Mouse (Mus musculus) CD4-positive helper T cell, adult 2 months (primary cell): ENCODE data around the gene St7l.
A peak's percentile ranks its signal among the peaks of the same experiment; 100 is the strongest.

Experiments used
- DNase-seq: peaks from one replicate; pipeline ENCODE4 v3.0.0-alpha.2; 2012; ENCODE audit warnings: low read depth, missing footprints, low spot score

St7l gene

GRCm38 (mm10) chr3:104901154-104901553 is 37.3 kb downstream of the St7l start:
- no peak for DNase-seq

DNA sequence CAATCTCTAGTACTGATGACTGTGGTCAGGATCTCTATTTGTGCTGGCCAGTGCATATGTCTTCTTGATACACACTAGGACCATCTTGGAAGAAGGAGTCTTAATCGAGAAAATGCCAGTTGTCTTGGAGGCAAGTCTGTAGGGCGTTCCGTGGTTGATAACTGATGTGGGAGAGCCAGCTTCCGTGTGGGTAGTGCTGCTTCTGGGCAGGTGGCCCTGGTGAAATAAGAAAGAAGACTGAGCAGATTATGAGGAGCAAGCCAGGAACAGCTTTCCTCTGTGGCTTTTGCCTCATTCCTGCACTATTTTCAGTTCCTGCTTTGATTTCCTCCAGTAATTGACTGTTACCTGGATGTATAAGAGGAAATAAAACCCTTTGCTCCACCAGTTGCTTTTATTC is 41.6 kb downstream of the St7l start:
- DNase-seq, result no peak

- no peak for DNase-seq
Observed at GRCm38 (mm10) chr3:104906007-104906406, 42.2 kb downstream of the St7l start.

DNA sequence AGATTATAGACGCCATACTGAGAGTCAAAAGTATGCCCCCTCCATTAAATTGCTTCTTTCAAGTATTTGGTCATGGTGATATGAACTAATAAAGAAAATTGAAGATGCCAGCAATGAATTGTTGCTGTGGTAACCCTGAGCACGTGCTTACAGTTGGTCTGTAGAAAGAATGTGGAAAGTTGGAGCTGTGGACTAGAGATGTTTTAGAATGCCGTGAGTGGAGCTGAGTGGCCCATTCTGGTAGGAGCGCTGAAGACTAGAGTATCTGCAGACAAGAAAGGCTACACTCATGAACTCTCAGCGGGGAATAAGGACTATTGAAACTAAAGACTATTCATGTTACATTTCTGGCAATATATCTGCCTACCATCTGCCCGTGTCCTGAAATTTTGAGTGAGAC is 45.4 kb downstream of the St7l start:
- no peak for DNase-seq

- no peak for DNase-seq
Observed at GRCm38 (mm10) chr3:104914986-104915385, 51.2 kb downstream of the St7l start.

DNA sequence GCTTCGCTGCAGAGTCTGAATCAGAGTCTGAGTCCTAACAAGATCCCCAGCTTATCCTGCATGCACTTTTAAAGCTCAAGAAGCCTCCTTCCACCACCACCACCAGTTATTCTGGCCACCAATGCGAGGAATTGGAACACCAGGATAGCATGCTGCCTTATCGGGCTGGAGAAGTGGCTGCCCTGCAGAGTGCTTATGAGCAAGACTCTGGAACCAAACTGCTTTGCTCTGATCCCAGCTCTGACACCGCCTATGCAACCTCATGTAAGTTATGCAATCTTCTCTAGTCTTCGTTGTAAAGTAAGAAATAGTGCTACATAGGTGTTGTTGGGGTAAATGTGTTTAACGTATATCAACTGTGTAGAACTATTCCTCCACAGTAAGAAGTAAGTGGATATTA is 65.6 kb downstream of the St7l start:
- no peak for DNase-seq

DNA sequence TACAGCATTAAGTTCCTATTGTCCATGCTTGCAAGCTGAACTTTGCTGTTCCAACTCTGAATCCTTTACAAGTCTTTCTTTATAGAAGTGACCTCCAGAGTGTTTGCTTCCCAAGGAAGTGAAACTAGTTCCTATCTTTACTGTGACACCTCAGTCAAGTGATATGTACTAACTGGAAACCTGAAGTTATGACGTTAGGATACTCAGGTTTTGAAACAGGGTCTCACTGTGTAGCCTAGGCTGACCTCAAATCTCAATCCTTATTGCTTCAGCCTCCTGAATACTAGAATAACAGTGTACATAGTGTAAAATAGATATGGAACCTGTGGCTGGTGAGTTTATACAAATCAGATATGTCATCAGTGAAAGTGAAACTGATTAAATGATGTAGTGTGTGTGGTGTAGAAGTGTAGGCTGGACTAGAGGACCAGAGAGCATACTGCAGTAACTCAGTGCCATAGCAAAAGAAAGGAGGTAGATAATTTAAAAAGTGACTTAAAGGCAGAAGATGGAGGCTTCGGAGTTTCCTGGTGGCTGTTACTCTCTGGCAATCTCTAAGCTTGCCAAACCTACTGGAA is 74.0 kb downstream of the St7l start:
- DNase-seq, result no peak

GRCm38 (mm10) chr3:104938327-104938726 is 74.5 kb downstream of the St7l start:
- DNase-seq, result no peak

DNA sequence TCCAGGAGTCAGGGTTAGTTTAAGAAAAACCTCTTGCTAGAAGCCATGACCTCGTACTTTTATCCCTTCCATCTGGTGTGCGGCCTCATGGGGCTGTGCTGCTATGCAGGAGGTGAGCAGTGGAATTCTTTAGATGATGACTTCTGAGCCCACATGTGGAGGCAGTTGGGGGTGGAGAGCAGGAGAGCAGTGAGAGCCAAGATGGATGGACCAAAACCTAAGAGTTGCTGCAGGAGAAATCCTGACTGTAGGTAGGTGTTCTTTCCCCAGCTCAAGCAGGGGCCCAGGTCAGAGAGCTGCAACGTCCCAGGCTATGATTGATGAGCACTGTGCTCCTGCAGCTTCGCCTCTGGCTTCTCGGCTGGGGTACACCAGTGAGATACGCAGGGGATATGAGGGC is 76.9 kb downstream of the St7l start:
- no peak for DNase-seq

- no peak for DNase-seq
Observed at GRCm38 (mm10) chr3:104942682-104943081, 78.9 kb downstream of the St7l start.

DNA sequence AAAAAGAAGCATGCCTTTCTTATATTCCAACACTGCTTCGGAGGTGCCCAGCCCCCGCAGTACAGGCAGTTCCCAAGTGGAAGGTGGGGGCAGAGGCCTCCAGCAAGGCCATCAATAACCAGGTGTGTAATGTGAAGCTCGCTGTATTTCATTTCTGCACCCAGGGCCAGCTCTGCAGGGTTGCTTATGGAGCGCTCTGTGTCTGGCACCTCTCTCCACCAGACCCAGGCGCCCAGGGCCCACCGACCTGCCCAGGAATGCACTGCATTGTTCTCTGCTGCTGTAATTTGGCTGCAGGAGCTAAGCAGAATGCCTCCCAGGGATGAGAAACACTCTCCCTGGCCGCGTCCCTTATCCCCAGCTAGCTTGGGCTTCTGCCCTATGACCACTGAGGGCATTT is 79.5 kb downstream of the St7l start:
- no peak for DNase-seq

DNA sequence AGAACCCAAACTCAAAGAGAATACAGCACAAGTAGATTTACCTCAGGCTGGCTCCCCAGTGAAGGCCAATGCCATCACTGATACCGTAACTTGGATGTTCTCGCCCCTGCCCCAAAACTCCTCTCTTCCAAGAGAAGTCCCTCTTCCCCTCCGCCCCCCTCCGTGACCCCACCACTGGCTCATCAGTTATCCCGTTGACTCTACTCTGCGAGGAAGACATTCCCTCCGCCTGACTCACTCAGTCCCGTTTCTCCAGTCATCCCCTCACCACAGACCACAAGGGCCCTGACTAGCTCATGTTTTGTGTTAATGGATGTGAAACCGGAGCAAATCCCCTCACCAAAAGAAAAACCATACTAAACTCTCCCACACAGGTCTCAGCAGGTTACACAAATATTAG is 81.1 kb downstream of the St7l start:
- no peak for DNase-seq

GRCm38 (mm10) chr3:104950926-104951325 is 87.1 kb downstream of the St7l start:
- no peak for DNase-seq

DNA sequence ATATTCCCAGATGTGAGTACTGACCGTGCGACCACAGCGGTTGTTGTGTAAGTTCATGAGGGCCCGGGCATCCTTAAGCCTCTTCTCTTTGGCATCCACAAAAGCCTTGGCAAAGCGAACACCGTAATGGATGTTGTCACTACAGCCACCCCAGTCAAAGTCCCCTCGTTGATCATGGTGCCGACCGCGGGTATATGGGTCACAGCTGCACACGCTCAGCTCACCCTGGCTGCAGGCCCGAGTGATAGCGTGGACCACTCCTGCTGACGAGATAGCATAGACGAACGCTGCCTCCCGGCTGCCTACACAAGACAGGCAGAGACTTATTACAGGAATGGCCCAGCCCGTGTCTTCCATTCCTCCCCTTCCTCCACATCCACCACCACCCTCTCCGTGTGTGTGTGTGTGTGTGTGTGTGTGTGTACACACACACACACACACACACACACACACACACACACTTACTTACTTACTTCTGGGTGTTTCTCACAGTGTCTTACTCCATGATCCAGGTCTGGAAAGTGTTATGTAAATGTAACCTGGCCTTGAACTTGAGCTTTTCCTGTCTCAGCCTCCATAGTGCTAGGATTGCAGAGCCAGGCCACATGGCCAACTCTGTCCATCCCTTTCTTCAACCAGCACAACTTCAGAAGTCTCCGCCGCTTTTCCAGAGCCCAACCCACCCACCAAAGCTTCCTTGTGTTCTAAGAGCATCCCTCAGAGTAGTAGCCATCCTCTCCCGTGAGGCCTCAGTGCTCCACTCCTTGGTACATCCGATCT is 89.3 kb downstream of the St7l start:
- no peak for DNase-seq

GRCm38 (mm10) chr3:104954137-104954536 is 90.3 kb downstream of the St7l start:
- no peak for DNase-seq

DNA sequence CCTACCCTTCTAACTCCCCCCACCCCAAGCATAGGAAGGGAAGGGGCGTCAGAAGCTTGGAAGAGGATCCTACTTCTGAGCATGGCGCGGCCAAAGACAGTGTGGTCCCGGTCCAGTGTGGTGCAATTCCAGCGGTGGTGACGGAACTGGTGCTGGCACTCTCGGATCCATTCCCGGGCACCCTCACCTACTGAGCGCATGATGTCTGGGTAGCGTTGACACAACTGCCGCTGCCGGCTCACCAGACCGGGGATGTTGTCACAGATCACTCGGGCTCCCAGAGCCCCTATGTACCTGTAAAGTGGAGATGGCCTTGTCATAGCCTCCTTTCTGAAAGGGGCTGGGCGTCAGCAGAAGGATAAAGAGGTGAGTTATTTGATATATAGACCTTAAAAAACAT is 90.7 kb downstream of the St7l start:
- no peak for DNase-seq

- no peak for DNase-seq
Observed at GRCm38 (mm10) chr3:104956131-104956581, 92.4 kb downstream of the St7l start.

DNA sequence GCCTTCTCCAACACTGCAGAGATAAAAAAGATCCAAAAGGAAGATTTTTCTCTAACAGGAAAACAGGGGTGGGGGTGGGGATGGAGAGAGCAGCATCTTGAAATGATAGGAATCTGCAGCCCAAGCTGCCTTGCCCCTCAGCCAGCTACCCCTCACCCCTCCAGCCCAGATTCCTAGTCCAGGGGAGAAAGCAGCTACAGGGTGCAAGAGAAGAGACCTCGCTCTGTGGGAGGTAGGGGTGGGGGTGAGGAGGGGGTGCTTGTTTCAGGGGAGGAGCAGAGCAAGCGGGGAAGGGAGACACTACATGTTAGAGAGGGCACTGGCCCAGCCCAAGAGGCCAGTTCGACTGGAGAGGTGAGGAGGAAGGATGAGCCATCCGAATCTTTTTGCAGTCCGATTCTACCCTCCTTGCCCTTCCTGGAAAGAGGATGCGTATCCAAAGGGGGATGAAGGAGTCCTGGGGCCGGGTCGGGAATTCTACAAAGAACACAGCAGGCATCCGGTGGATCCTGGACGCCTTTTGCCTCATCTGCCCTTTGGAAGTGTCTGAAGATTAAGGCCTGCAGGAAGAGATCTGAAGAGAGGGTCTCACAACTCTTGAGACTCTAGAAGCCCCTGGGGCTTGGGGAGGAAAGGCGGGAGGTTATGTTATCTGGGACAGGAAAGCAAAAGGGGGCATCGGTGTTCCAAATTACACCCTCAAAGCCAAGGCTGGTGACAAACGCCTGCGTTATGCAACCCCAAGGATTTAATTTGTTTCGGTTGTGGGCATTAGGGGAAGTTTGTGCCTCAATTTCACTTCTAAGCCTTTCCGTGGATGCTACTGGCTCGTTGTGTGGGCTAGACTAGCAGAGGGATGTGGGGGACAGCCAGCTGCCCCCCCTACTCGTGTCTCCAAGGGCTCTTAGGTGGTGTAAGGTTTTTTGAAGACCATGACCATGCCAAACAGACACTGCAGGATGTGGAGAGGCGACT is 96.5 kb downstream of the St7l start:
- DNase-seq, result no peak

DNA sequence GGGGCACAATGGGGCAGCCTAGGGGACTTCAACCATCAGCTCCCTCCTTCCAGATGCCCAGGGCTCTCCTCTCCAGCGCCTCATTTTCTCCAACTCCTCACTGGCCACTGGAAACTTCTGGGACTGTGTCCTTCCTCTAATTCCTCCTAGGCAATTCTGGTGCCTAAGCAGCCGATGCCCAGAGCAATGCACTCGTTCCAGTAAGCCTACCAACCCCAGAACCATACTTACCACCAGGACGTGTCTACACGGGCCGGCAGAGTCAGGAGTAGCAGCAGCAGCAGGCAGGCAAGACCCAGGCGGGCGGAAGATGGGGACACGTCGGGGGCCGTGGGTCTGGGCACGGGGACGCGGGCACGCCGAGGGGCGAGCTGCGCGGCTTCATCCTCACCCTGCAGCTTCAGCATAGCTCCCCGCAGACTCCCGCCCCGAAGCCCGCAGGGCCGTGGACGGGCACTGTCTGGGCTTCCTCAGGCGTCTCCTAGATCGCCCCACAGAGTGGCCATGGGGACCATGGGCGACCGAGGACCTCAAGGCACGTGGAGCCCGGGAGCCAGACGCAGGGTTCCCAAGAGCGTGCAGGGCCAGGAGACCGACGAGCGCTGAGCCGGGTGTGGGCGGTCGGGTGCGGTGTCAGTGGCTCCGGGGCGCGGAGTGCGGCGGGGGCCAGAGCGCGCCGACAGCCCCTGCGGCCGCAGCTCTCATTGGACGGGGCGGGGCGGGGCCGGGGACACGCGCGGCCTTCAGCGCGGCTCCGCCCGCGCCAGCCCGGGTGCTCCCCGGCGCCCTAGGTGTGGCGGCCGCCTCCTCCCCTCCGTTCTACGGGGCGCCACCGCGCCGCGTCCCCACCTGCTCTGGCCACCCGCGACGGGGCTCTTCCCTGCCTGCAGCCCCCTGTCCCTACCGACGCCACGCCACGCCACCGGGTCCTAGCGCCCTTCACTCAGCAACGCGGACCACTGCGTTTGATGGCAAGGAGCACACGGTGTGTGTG is 97.6 kb downstream of the St7l start, which contains the start of gene Wnt2b:
TSS of gene Wnt2b (minus strand) at position 856 of the 994 bp plus-strand sequence.
- DNase-seq, result peak; percentile 38

- DNase-seq, result peak; percentile 26
Observed at GRCm38 (mm10) chr3:104962141-104962611, 98.4 kb downstream of the St7l start.

- no peak for DNase-seq
Observed at GRCm38 (mm10) chr3:104962866-104963265, 99.1 kb downstream of the St7l start.
